Mouse (Mus musculus) layer of hippocampus, adult 9-10 months (tissue): ENCODE results near the gene Fscn2.
"Not testable (repeated sequence)": the region's sequence is repeated elsewhere in the genome, so short reads cannot be mapped to it uniquely, and the experiment has no call there.

Experiments
- DNase-seq: peaks from one replicate; pipeline ENCODE4 v3.0.0; 2022; ENCODE audit warnings: low spot score

Gene Fscn2

GRCm38 (mm10) chr11:120404814-120405213, 43.5 kb downstream of the Fscn2 start:
- no peak for DNase-seq

- no peak for DNase-seq
Measured at GRCm38 (mm10) chr11:120405867-120406266, 44.5 kb downstream of the Fscn2 start.

DNA sequence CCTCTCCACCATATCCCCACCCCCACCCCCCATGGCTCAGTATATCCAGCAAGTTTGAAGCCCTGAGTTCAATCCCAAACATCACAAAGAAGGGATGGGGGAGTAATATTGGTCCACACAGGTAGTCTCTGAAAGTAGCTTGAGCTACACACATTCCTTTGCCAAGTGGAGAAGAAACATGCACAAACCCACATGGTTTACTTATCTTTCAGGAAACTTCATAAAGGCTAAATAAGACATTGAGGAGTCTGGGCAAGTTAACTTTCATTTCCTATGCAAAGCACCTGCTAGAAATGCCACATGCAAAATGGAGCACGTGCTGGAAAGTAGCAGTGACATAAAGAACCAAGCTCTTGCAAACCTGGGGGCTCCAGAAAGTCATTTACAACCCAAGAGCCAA, 45.1 kb downstream of the Fscn2 start:
- no peak for DNase-seq

- not testable (repeated sequence) for DNase-seq
Measured at GRCm38 (mm10) chr11:120413621-120414020, 52.3 kb downstream of the Fscn2 start.
